Mouse (Mus musculus): Measurements from ENCODE around the gene Ccdc78. TPM values are rescaled to one million over a fixed set of nuclear protein-coding genes. Genes with fewer than 3 reads are reported as not detected.

The Ccdc78 gene
- polyA plus RNA-seq, 1 experiment: 0.06 TPM

- peak; percentile 98 to 99 for DNase-seq (ENCODE audit: extremely low spot score in 1 of 2, low spot score in 1 of 2)
These were observed 46.3 kb downstream of the Ccdc78 start for GRCm38 (mm10) chr17:25832436-25833290.

- DNase-seq (ENCODE audit: extremely low spot score in 1 of 2, low spot score in 1 of 2): peak; percentile 83 to 84
These were observed 46.9 kb downstream of the Ccdc78 start, which contains the start of gene Stub1 for GRCm38 (mm10) chr17:25833291-25833663. Gene Stub1, minus strand, starts transcription at chr17:25833404.

- DNase-seq (ENCODE audit: extremely low spot score in 1 of 2, low spot score in 1 of 2): no peak
These were observed 47.7 kb downstream of the Ccdc78 start for GRCm38 (mm10) chr17:25833961-25834594.

GRCm38 (mm10) chr17:25834595-25835222 is 48.3 kb downstream of the Ccdc78 start:
- DNase-seq (ENCODE audit: extremely low spot score in 1 of 2, low spot score in 1 of 2): no peak

GRCm38 (mm10) chr17:25835301-25835700 is 48.9 kb downstream of the Ccdc78 start:
- no peak for DNase-seq (ENCODE audit: extremely low spot score in 1 of 2, low spot score in 1 of 2)

- no peak for DNase-seq (ENCODE audit: extremely low spot score in 1 of 2, low spot score in 1 of 2)
These were observed 49.4 kb downstream of the Ccdc78 start for GRCm38 (mm10) chr17:25835816-25836215.

GRCm38 (mm10) chr17:25836397-25837075 is 50.2 kb downstream of the Ccdc78 start:
- peak in 1 of 2 experiments; percentile 29 for DNase-seq (ENCODE audit: extremely low spot score in 1 of 2, low spot score in 1 of 2)

- peak in 1 of 2 experiments; percentile 89 for DNase-seq (ENCODE audit: extremely low spot score in 1 of 2, low spot score in 1 of 2)
These were observed 50.7 kb downstream of the Ccdc78 start, which contains the start of gene Rhbdl1 for GRCm38 (mm10) chr17:25837076-25837410. Gene Rhbdl1, minus strand, starts transcription at chr17:25837295.

- peak in 1 of 2 experiments; percentile 36 for DNase-seq (ENCODE audit: extremely low spot score in 1 of 2, low spot score in 1 of 2)
These were observed 51.2 kb downstream of the Ccdc78 start for GRCm38 (mm10) chr17:25837533-25837932.

- DNase-seq (ENCODE audit: extremely low spot score in 1 of 2, low spot score in 1 of 2): no peak
These were observed 52.5 kb downstream of the Ccdc78 start for GRCm38 (mm10) chr17:25838904-25839303.

GRCm38 (mm10) chr17:25839455-25840235 is 53.3 kb downstream of the Ccdc78 start:
- no peak for DNase-seq (ENCODE audit: extremely low spot score in 1 of 2, low spot score in 1 of 2)

Other genes with a start within 250 kb of the Ccdc78 start
- gene Sox8, start 215.9 kb upstream of the Ccdc78 start, polyA plus RNA-seq (2012; rRNA removed): 41.2 and 43.2 TPM in 2 replicates
- 17.1 and 18.3 TPM in 2 replicates for gene Lmf1, start 207.5 kb upstream of the Ccdc78 start, polyA plus RNA-seq (2012; rRNA removed)
- gene Gng13, start 69.4 kb upstream of the Ccdc78 start, polyA plus RNA-seq (2012; rRNA removed): 330 and 335 TPM in 2 replicates
- 2.5 and 2.9 TPM in 2 replicates for gene Chtf18, start 59.2 kb upstream of the Ccdc78 start, polyA plus RNA-seq (2012; rRNA removed)
- gene Rpusd1, start 58.9 kb upstream of the Ccdc78 start, polyA plus RNA-seq (2012; rRNA removed): 98.8 and 117 TPM in 2 replicates
- 0.16 and 0.88 TPM in 2 replicates for gene Mslnl, start 50.5 kb upstream of the Ccdc78 start, polyA plus RNA-seq (2012; rRNA removed)
- gene Msln, start 32.2 kb upstream of the Ccdc78 start, polyA plus RNA-seq (2012; rRNA removed): 2.9 and 3.0 TPM in 2 replicates
- gene Narfl, start 12.8 kb upstream of the Ccdc78 start, polyA plus RNA-seq (2012; rRNA removed): 35.9 and 38.5 TPM in 2 replicates
- 223 and 246 TPM in 2 replicates for gene Haghl, start 907 bp upstream of the Ccdc78 start, polyA plus RNA-seq (2012; rRNA removed)
- 158 and 169 TPM in 2 replicates for gene Fam173a, start 6.3 kb downstream of the Ccdc78 start, polyA plus RNA-seq (2012; rRNA removed)
- 1.4 and 2.0 TPM in 2 replicates for gene AC134908.4, start 9.1 kb downstream of the Ccdc78 start, polyA plus RNA-seq (2012; rRNA removed)
- 159 and 186 TPM in 2 replicates for gene Metrn, start 10.6 kb downstream of the Ccdc78 start, polyA plus RNA-seq (2012; rRNA removed)
- 604 and 691 TPM in 2 replicates for gene Fbxl16, start 22.5 kb downstream of the Ccdc78 start, polyA plus RNA-seq (2012; rRNA removed)
- gene Wdr24, start 37.0 kb downstream of the Ccdc78 start, polyA plus RNA-seq (2012; rRNA removed): 34.8 and 40.0 TPM in 2 replicates
- gene Jmjd8, start 42.3 kb downstream of the Ccdc78 start, polyA plus RNA-seq (2012; rRNA removed): 65.0 and 65.6 TPM in 2 replicates
- gene Stub1, start 46.8 kb downstream of the Ccdc78 start, polyA plus RNA-seq (2012; rRNA removed): 272 and 292 TPM in 2 replicates
- gene Rhbdl1, start 50.7 kb downstream of the Ccdc78 start, polyA plus RNA-seq (2012; rRNA removed): 106 and 111 TPM in 2 replicates
- 41.5 and 43.1 TPM in 2 replicates for gene Gm20683, start 55.2 kb downstream of the Ccdc78 start, polyA plus RNA-seq (2012; rRNA removed)
- gene Rhot2, start 58.3 kb downstream of the Ccdc78 start, polyA plus RNA-seq (2012; rRNA removed): 101 and 122 TPM in 2 replicates
- 33.6 and 39.7 TPM in 2 replicates for gene Wdr90, start 74.9 kb downstream of the Ccdc78 start, polyA plus RNA-seq (2012; rRNA removed)
- 28.8 and 34.5 TPM in 2 replicates for gene Mcrip2, start 82.2 kb downstream of the Ccdc78 start, polyA plus RNA-seq (2012; rRNA removed)
- 74.9 and 79.9 TPM in 2 replicates for gene Mettl26, start 88.5 kb downstream of the Ccdc78 start, polyA plus RNA-seq (2012; rRNA removed)
- gene Wfikkn1, start 94.3 kb downstream of the Ccdc78 start, polyA plus RNA-seq (2012; rRNA removed): 0.61 and 0.64 TPM in 2 replicates
- gene Rab40c, start 133.1 kb downstream of the Ccdc78 start, polyA plus RNA-seq (2012; rRNA removed): 63.6 and 75.2 TPM in 2 replicates
- 141 and 146 TPM in 2 replicates for gene Pigq, start 158.4 kb downstream of the Ccdc78 start, polyA plus RNA-seq (2012; rRNA removed)
- gene Nhlrc4, start 158.4 kb downstream of the Ccdc78 start, polyA plus RNA-seq (2012; rRNA removed): 0.30 and 1.0 TPM in 2 replicates
- gene A930017K11Rik, start 166.0 kb downstream of the Ccdc78 start, polyA plus RNA-seq (2012; rRNA removed): 0.40 and 0.54 TPM in 2 replicates
- gene Capn15, start 199.2 kb downstream of the Ccdc78 start, polyA plus RNA-seq (2012; rRNA removed): 48.5 and 52.9 TPM in 2 replicates

Data from frontal cortex, adult 2 months (tissue).